Mouse (Mus musculus) bone marrow macrophage, adult 2 months (primary cell): Measurements from ENCODE around the gene Cldn34c1. TPM values are rescaled to one million over a fixed set of nuclear protein-coding genes. Genes with fewer than 3 reads are reported as not detected.
"Not testable (repeated sequence)": the region's sequence is repeated elsewhere in the genome, so short reads cannot be mapped to it uniquely, and the experiment has no call there.

ENCODE experiments used
- H3K27ac ChIP-seq: 2 replicates; pipeline ENCODE4 v1.5.1; 2012; ENCODE audit warnings: low read depth, low read length; ENCODE audit not compliant: insufficient read depth
- H3K4me1 ChIP-seq: 2 replicates; pipeline ENCODE4 v1.6.1; 2012; ENCODE audit warnings: low read length; ENCODE audit not compliant: control insufficient read depth, insufficient read depth
- H3K4me3 ChIP-seq: 2 replicates; pipeline ENCODE4 v1.5.1; 2012; ENCODE audit warnings: mild to moderate bottlenecking, low read length, moderate library complexity; ENCODE audit not compliant: insufficient read depth
- CTCF ChIP-seq: IDR thresholded peaks from 2 replicates; pipeline ENCODE4 v1.5.1; 2012; ENCODE audit warnings: low read depth, mild to moderate bottlenecking, low read length, moderate library complexity
- POLR2A ChIP-seq: IDR thresholded peaks from 2 replicates; pipeline ENCODE4 v1.6.1; 2012; ENCODE audit warnings: mild to moderate bottlenecking, low read depth, low read length, borderline replicate concordance
- polyA plus RNA-seq: library from polyadenylated mRNA; stranded (reverse); fragments of >200 nt; gene quantifications from 2 replicates; pipeline ENCODE4 v1.2.4, GENCODE M21; 2012; ENCODE audit not compliant: missing spikeins, insufficient read depth, insufficient read length

Gene Cldn34c1
- polyA plus RNA-seq: 1.3 and 2.8 TPM in 2 replicates

- Histone ChIP-seq H3K4me3 (peak within 1 kb of the TSS; percentile 40), H3K27ac (no peak within 1 kb of the TSS)
- TF ChIP-seq POLR2A: no peak
These were observed at the start of gene Cldn34c1 for GRCm38 (mm10) chrX:123103291-123104260. TSS of gene Cldn34c1 (plus strand) at chrX:123103495.

GRCm38 (mm10) chrX:123087441-123087840, 15.9 kb upstream of the Cldn34c1 start:
- Histone ChIP-seq H3K4me1 (no peaks in the 10 kb centered on the region), H3K4me3 (no peak overlapping the region), H3K27ac (no peak overlapping the region)
- TF ChIP-seq CTCF (no peak), POLR2A (no peak)

More at GRCm38 (mm10) chrX:123103291-123104260, at the start of gene Cldn34c1:
- H3K4me1 ChIP-seq: no peaks in the 10 kb centered on the region

GRCm38 (mm10) chrX:123102806-123103205, 489 bp upstream of the Cldn34c1 start:
- H3K27ac ChIP-seq, H3K4me1 ChIP-seq, H3K4me3 ChIP-seq: not testable (repeated sequence)

GRCm38 (mm10) chrX:123104692-123105091, 1.4 kb downstream of the Cldn34c1 start:
- not testable (repeated sequence) for H3K4me3 ChIP-seq, H3K4me1 ChIP-seq, H3K27ac ChIP-seq

GRCm38 (mm10) chrX:123222381-123222780, 119.1 kb downstream of the Cldn34c1 start, which contains the start of gene Srsx:
TSS of gene Srsx (minus strand) at chrX:123222481.
- not testable (repeated sequence) for H3K4me1 ChIP-seq, H3K4me3 ChIP-seq, H3K27ac ChIP-seq

Other genes starting within 250 kb of the Cldn34c1 start
- gene Gm17521, start 73.8 kb upstream of the Cldn34c1 start, polyA plus RNA-seq: not detected in 2 replicates
- not detected in 2 replicates for gene Srsx, start 119.0 kb downstream of the Cldn34c1 start, polyA plus RNA-seq
- not detected in 2 replicates for gene Gm17577, start 143.4 kb downstream of the Cldn34c1 start, polyA plus RNA-seq